30 mouse cellular contexts compared by ENCODE assay signal in the genomic region with DNA sequence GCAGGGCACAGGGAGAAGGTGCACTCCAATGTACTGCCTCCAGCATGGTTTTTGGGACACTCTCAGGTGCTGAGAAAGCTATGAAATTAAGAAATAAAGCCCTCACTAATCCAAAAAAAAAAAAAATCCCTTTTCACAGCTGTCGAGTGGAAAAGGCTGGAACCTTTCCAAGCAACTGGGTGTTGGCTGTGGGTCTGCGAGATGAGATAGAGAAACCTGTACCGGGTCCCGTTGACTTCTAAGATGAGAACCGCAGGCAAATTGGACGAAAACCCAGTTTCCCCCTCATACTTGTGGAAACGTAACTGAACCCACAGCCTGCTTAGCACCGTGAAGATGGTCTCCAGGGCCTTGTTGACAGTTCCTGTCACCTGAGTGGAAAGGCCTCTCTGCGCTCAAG. TPM values are rescaled to one million over a fixed set of nuclear protein-coding genes. Genes with fewer than 3 reads are reported as not detected.
A peak's percentile ranks its signal among the peaks of the same experiment; 100 is the strongest.
DNase-seq lines count a peak whose midpoint lies in the region; ATAC-seq lines count a peak whose summit lies in the region.
"Had no signal": no experiment of that assay in that cellular context is flagged by ENCODE, and none has a peak within 500 bp of the region (broad histone marks: within the 10 kb centered on the region; RNA-seq: fewer than 3 reads in every experiment).

No protein-coding gene starts in this region.

- H3K4me1 ChIP-seq in heart, embryonic 11.5 days (ENCODE audit: control insufficient read depth, insufficient read depth, low read length): peaks cover 9% of the 10 kb centered on the region
- no peaks in the 10 kb centered on the region; the same call in 1 of the 2 replicates for H3K4me1 ChIP-seq in midbrain, embryonic 14.5 days (ENCODE audit: control insufficient read depth, insufficient read depth, low read length)
- no peaks in the 10 kb centered on the region for H3K4me1 ChIP-seq in midbrain, embryonic 10.5 days
- peaks cover 9% of the 10 kb centered on the region; the same call in 1 of the 2 replicates for H3K4me1 ChIP-seq in limb, embryonic 15.5 days
- H3K4me1 ChIP-seq in neural tube, embryonic 15.5 days: peaks cover 5% of the 10 kb centered on the region
- H3K4me1 ChIP-seq: forebrain, embryonic 12.5 days had no signal

- no peak overlapping the region for H3K4me3 ChIP-seq in heart, embryonic 11.5 days (ENCODE audit: low read depth, low read length)
- no peak overlapping the region for H3K4me3 ChIP-seq in midbrain, embryonic 14.5 days (replicated peaks; ENCODE audit: low read depth, low read length)
- no peak overlapping the region for H3K4me3 ChIP-seq in midbrain, embryonic 10.5 days
- H3K4me3 ChIP-seq in limb, embryonic 15.5 days: no peak overlapping the region
- H3K4me3 ChIP-seq in neural tube, embryonic 15.5 days (replicated peaks): no peak overlapping the region
- H3K4me3 ChIP-seq: embryonic facial prominence, embryonic 12.5 days; erythroblast, embryonic 14.5 days; forebrain, embryonic 12.5 days; heart, embryonic 12.5 days; layer of hippocampus, adult 2 months had no signal

- no peaks in the 10 kb centered on the region for H3K36me3 ChIP-seq in heart, embryonic 11.5 days (ENCODE audit: control insufficient read depth, insufficient read depth, low read length)
- no peaks in the 10 kb centered on the region for H3K36me3 ChIP-seq in midbrain, embryonic 14.5 days (ENCODE audit: control insufficient read depth, insufficient read depth, low read length)
- H3K36me3 ChIP-seq in midbrain, embryonic 10.5 days: no peaks in the 10 kb centered on the region
- no peaks in the 10 kb centered on the region for H3K36me3 ChIP-seq in limb, embryonic 15.5 days
- H3K36me3 ChIP-seq in neural tube, embryonic 15.5 days: no peaks in the 10 kb centered on the region
- H3K36me3 ChIP-seq: embryonic facial prominence, embryonic 12.5 days; forebrain, embryonic 12.5 days; heart, embryonic 12.5 days had no signal

- H3K9ac ChIP-seq in heart, embryonic 11.5 days (ENCODE audit: low read depth, low read length): no peak overlapping the region
- no peak overlapping the region for H3K9ac ChIP-seq in midbrain, embryonic 14.5 days (replicated peaks; ENCODE audit: low read length)
- no peak overlapping the region for H3K9ac ChIP-seq in limb, embryonic 15.5 days
- no peak overlapping the region for H3K9ac ChIP-seq in neural tube, embryonic 15.5 days (replicated peaks)
- H3K9ac ChIP-seq: embryonic facial prominence, embryonic 12.5 days; forebrain, embryonic 12.5 days; heart, embryonic 12.5 days; hindbrain, embryonic 14.5 days had no signal

- no peak for ATAC-seq in heart, embryonic 11.5 days (replicated peaks; ENCODE audit: insufficient number of reproducible peaks, low FRiP score, low TSS enrichment)
- no peak for ATAC-seq in midbrain, embryonic 14.5 days (ENCODE audit: low FRiP score, low TSS enrichment)
- ATAC-seq in limb, embryonic 15.5 days (ENCODE audit: insufficient number of reproducible peaks, low FRiP score, low TSS enrichment, low read depth): no peak
- ATAC-seq in neural tube, embryonic 15.5 days (ENCODE audit: low FRiP score): no peak
- ATAC-seq: midbrain, embryonic 16.5 days; Patski had no signal

- H3K27ac ChIP-seq in heart, embryonic 11.5 days (ENCODE audit: low read depth, low read length): no peak overlapping the region
- H3K27ac ChIP-seq in midbrain, embryonic 14.5 days (replicated peaks; ENCODE audit: low read depth, low read length): no peak overlapping the region
- H3K27ac ChIP-seq in midbrain, embryonic 10.5 days (replicated peaks): no peak overlapping the region
- peak overlapping the region; percentile 50 for H3K27ac ChIP-seq in limb, embryonic 15.5 days
- no peak overlapping the region for H3K27ac ChIP-seq in neural tube, embryonic 15.5 days (replicated peaks)
- H3K27ac ChIP-seq: embryonic facial prominence, embryonic 12.5 days; forebrain, embryonic 12.5 days; hindbrain, embryonic 14.5 days; layer of hippocampus, adult 2 months; stomach, postnatal 0 days had no signal

- no peaks in the 10 kb centered on the region for H3K9me3 ChIP-seq in heart, embryonic 11.5 days (replicated peaks; ENCODE audit: control insufficient read depth, low read length)
- no peaks in the 10 kb centered on the region for H3K9me3 ChIP-seq in midbrain, embryonic 14.5 days (ENCODE audit: control insufficient read depth, low read length)
- no peaks in the 10 kb centered on the region for H3K9me3 ChIP-seq in midbrain, embryonic 10.5 days (replicated peaks)
- H3K9me3 ChIP-seq in limb, embryonic 15.5 days: no peaks in the 10 kb centered on the region
- no peaks in the 10 kb centered on the region for H3K9me3 ChIP-seq in neural tube, embryonic 15.5 days (replicated peaks)
- H3K9me3 ChIP-seq: embryonic facial prominence, embryonic 12.5 days; forebrain, embryonic 12.5 days; heart, embryonic 12.5 days had no signal

- WGBS in heart, embryonic 11.5 days (ENCODE audit: insufficient replicate concordance): 57% methylated on average over 9 of the region's 9 CpGs
- 72% methylated on average over 9 of the region's 9 CpGs for WGBS in midbrain, embryonic 14.5 days
- 89% methylated on average over 9 of the region's 9 CpGs for WGBS in midbrain, embryonic 10.5 days
- 41% methylated on average over 9 of the region's 9 CpGs for WGBS in limb, embryonic 15.5 days
- 75% methylated on average over 9 of the region's 9 CpGs for WGBS in neural tube, embryonic 15.5 days

- DNase-seq in heart, adult 11 months: peak; percentile 91
- peak; percentile 8 for DNase-seq in midbrain, embryonic 14.5 days
- DNase-seq in midbrain, embryonic 10.5 days (ENCODE audit: low spot score): no peak
- no peak for DNase-seq in liver
- DNase-seq: adrenal gland, postnatal 10 days; cerebellum, adult 11 months; cerebellum, adult 9-10 months; cerebellum, postnatal 36 days; gastrocnemius, postnatal 10 days; kidney, adult 2 months; kidney, postnatal 36 days; lung, postnatal 4 days; right cerebral cortex, adult 18-20 months; spleen, adult 18-20 months; thymus, adult 18-20 months; thymus, postnatal 36 days had no signal

- H3K27me3 ChIP-seq in heart, embryonic 11.5 days (ENCODE audit: control insufficient read depth, insufficient read depth, low read length): peaks cover 13% of the 10 kb centered on the region
- H3K27me3 ChIP-seq in midbrain, embryonic 14.5 days (ENCODE audit: control insufficient read depth, insufficient read depth, low read length): no peaks in the 10 kb centered on the region
- H3K27me3 ChIP-seq in midbrain, embryonic 10.5 days (ENCODE audit: low read depth, poor library complexity, severe bottlenecking): peaks cover 10% of the 10 kb centered on the region; the same call in 1 of the 2 replicates
- H3K27me3 ChIP-seq in limb, embryonic 15.5 days: no peaks in the 10 kb centered on the region
- H3K27me3 ChIP-seq in neural tube, embryonic 15.5 days (replicated peaks): no peaks in the 10 kb centered on the region
- H3K27me3 ChIP-seq: embryonic facial prominence, embryonic 12.5 days; forebrain, embryonic 12.5 days had no signal

- no peak overlapping the region for H3K4me2 ChIP-seq in heart, embryonic 11.5 days
- no peak overlapping the region for H3K4me2 ChIP-seq in midbrain, embryonic 14.5 days (ENCODE audit: low read length)
- no peak overlapping the region for H3K4me2 ChIP-seq in limb, embryonic 15.5 days
- H3K4me2 ChIP-seq in neural tube, embryonic 15.5 days: no peak overlapping the region
- H3K4me2 ChIP-seq: embryonic facial prominence, embryonic 12.5 days; forebrain, embryonic 12.5 days; hindbrain, embryonic 14.5 days; liver, embryonic 11.5 days had no signal

RNA-seq across cellular contexts. Expression of a gene that starts 34.6 kb away (rescaled TPM):
- 14.1 and 20.0 TPM in 2 replicates for polyA plus RNA-seq in heart, embryonic 11.5 days (2014; fragmentation: Nextera tagmentation; extraction: Ambion mirVana)
- polyA plus RNA-seq in midbrain, embryonic 14.5 days (2014; fragmentation: Nextera tagmentation; extraction: Ambion mirVana): 9.8 and 11.6 TPM in 2 replicates
- polyA plus RNA-seq in midbrain, embryonic 10.5 days (2016; fragmentation: Nextera tagmentation; extraction: Ambion mirVana): 12.6 and 16.3 TPM in 2 replicates
- 5.0 and 5.3 TPM in 2 replicates for polyA plus RNA-seq in limb, embryonic 15.5 days (2015; fragmentation: Nextera tagmentation; extraction: Ambion mirVana)
- polyA plus RNA-seq in neural tube, embryonic 15.5 days (2015; fragmentation: Nextera tagmentation; extraction: Ambion mirVana): 9.3 and 11.0 TPM in 2 replicates
- polyA plus RNA-seq: erythroblast, embryonic 14.5 days had no signal

RNA-seq across cellular contexts. Expression of a gene that starts 43.9 kb away (rescaled TPM):
- polyA plus RNA-seq in heart, embryonic 11.5 days (2014; fragmentation: Nextera tagmentation; extraction: Ambion mirVana): 9.6 and 16.8 TPM in 2 replicates
- polyA plus RNA-seq in midbrain, embryonic 14.5 days (2014; fragmentation: Nextera tagmentation; extraction: Ambion mirVana): 34.8 and 38.6 TPM in 2 replicates
- polyA plus RNA-seq in midbrain, embryonic 10.5 days (2016; fragmentation: Nextera tagmentation; extraction: Ambion mirVana): 7.3 and 7.8 TPM in 2 replicates
- polyA plus RNA-seq in limb, embryonic 15.5 days (2015; fragmentation: Nextera tagmentation; extraction: Ambion mirVana): 10.4 and 13.2 TPM in 2 replicates
- 19.9 and 23.2 TPM in 2 replicates for polyA plus RNA-seq in neural tube, embryonic 15.5 days (2015; fragmentation: Nextera tagmentation; extraction: Ambion mirVana)

RNA-seq across cellular contexts. Expression of a gene that starts 59.2 kb away (rescaled TPM):
- polyA plus RNA-seq in heart, embryonic 11.5 days (2014; fragmentation: Nextera tagmentation; extraction: Ambion mirVana): not detected in 2 replicates
- polyA plus RNA-seq in midbrain, embryonic 14.5 days (2014; fragmentation: Nextera tagmentation; extraction: Ambion mirVana): 0.08 TPM in 1 of 2 replicates, not detected in the other
- not detected in 2 replicates for polyA plus RNA-seq in midbrain, embryonic 10.5 days (2016; fragmentation: Nextera tagmentation; extraction: Ambion mirVana)
- polyA plus RNA-seq in limb, embryonic 15.5 days (2015; fragmentation: Nextera tagmentation; extraction: Ambion mirVana): 10.2 and 11.8 TPM in 2 replicates
- 0.47 TPM in 1 of 2 replicates, not detected in the other for polyA plus RNA-seq in neural tube, embryonic 15.5 days (2015; fragmentation: Nextera tagmentation; extraction: Ambion mirVana)
- polyA plus RNA-seq: erythroblast, embryonic 14.5 days; forebrain, embryonic 12.5 days; heart, embryonic 12.5 days; hindbrain, embryonic 14.5 days; liver, embryonic 11.5 days; midbrain, embryonic 16.5 days; neural tube, embryonic 11.5 days had no signal

Comparison
In these comparisons a context has a peak if more than half of its experiments do, and no peak if none do; other contexts are left out.
1. DNase-seq: peak in heart, adult 11 months (single experiment) and midbrain, embryonic 14.5 days (single experiment); none in midbrain, embryonic 10.5 days (single experiment) and liver (single experiment).